Mouse (Mus musculus) liver, embryonic 18 days (tissue): ENCODE measurements around the gene Svs3b. TPM values are rescaled to one million over a fixed set of nuclear protein-coding genes. Genes with fewer than 3 reads are reported as not detected.

Experiments
- polyA plus RNA-seq: library from polyadenylated mRNA; depleted of rRNA; stranded (reverse); fragments of >200 nt; gene quantifications from 2 replicates; pipeline ENCODE4 v1.2.3, GENCODE M21; 2012; rRNA removed

Svs3b gene
- not detected in 2 replicates for polyA plus RNA-seq

GRCm38 (mm10) chr2:164256540-164256939 is at the start of gene Svs3b:
Gene Svs3b, minus strand, starts transcription at chr2:164256640.

GRCm38 (mm10) chr2:164288968-164289367 is 32.5 kb upstream of the Svs3b start, which contains the start of gene Svs3a:
Gene Svs3a, plus strand, starts transcription at chr2:164289268.

GRCm38 (mm10) chr2:164278359-164278758 is 21.9 kb upstream of the Svs3b start, which contains the start of gene Svs4:
Gene Svs4, minus strand, starts transcription at chr2:164278459.

GRCm38 (mm10) chr2:164238366-164238765 is 18.1 kb downstream of the Svs3b start, which contains the start of gene Svs2:
Gene Svs2, minus strand, starts transcription at chr2:164238466.

GRCm38 (mm10) chr2:164221522-164221921 is 34.9 kb downstream of the Svs3b start, which contains the start of gene Wfdc15b:
Gene Wfdc15b, minus strand, starts transcription at chr2:164221660.

Other genes starting within 250 kb of the Svs3b start
- gene Pabpc1l, start 231.2 kb downstream of the Svs3b start, polyA plus RNA-seq, result 0.71 and 0.79 TPM in 2 replicates
- 10.4 and 10.8 TPM in 2 replicates for gene Stk4, start 186.3 kb downstream of the Svs3b start, polyA plus RNA-seq
- gene Tomm34, start 185.5 kb downstream of the Svs3b start, polyA plus RNA-seq, result 11.1 and 11.6 TPM in 2 replicates
- 0.01 TPM in 2 replicates for gene Kcns1, start 85.5 kb downstream of the Svs3b start, polyA plus RNA-seq
- gene Wfdc5, start 73.9 kb downstream of the Svs3b start, polyA plus RNA-seq, result not detected in 2 replicates
- gene Wfdc12, start 66.0 kb downstream of the Svs3b start, polyA plus RNA-seq, result not detected in 2 replicates
- gene Wfdc15a, start 56.5 kb downstream of the Svs3b start, polyA plus RNA-seq, result not detected in 2 replicates
- 0.07 and 0.16 TPM in 2 replicates for gene Wfdc15b, start 35.0 kb downstream of the Svs3b start, polyA plus RNA-seq
- gene Svs2, start 18.2 kb downstream of the Svs3b start, polyA plus RNA-seq, result not detected in 2 replicates
- gene Svs4, start 21.8 kb upstream of the Svs3b start, polyA plus RNA-seq, result not detected in 2 replicates
- not detected in 2 replicates for gene Svs3a, start 32.6 kb upstream of the Svs3b start, polyA plus RNA-seq
- gene Svs6, start 60.1 kb upstream of the Svs3b start, polyA plus RNA-seq, result not detected in 2 replicates
- not detected in 2 replicates for gene Svs5, start 76.1 kb upstream of the Svs3b start, polyA plus RNA-seq
- gene Slpi, start 132.5 kb upstream of the Svs3b start, polyA plus RNA-seq, result 25.7 and 26.9 TPM in 2 replicates
- 0.01 and 0.13 TPM in 2 replicates for gene Rbpjl, start 146.5 kb upstream of the Svs3b start, polyA plus RNA-seq
- gene Matn4, start 148.5 kb upstream of the Svs3b start, polyA plus RNA-seq, result 0.17 and 0.21 TPM in 2 replicates
- 46.8 and 52.3 TPM in 2 replicates for gene Sdc4, start 187.2 kb upstream of the Svs3b start, polyA plus RNA-seq
- 20.3 and 20.5 TPM in 2 replicates for gene Sys1, start 200.3 kb upstream of the Svs3b start, polyA plus RNA-seq
- 0.55 and 0.61 TPM in 2 replicates for gene Gm20458, start 204.3 kb upstream of the Svs3b start, polyA plus RNA-seq
- gene Trp53tg5, start 217.1 kb upstream of the Svs3b start, polyA plus RNA-seq, result not detected in 2 replicates
- gene Dbndd2, start 229.5 kb upstream of the Svs3b start, polyA plus RNA-seq, result 11.3 and 12.0 TPM in 2 replicates
- 15.6 and 19.3 TPM in 2 replicates for gene Pigt, start 240.9 kb upstream of the Svs3b start, polyA plus RNA-seq